Mouse (Mus musculus) c-Kit-positive CD71-positive TER-119-positive erythroid progenitor cells, embryonic 14.5 days (primary cell): ENCODE results near the gene Colgalt1.

ENCODE experiments used
- DNase-seq: peaks from one replicate; pipeline ENCODE4 v3.0.0-alpha.2; 2013; ENCODE audit warnings: low spot score

Colgalt1 gene

GRCm38 (mm10) chr8:71591471-71592373 lies 19.1 kb upstream of the Colgalt1 start, which contains the start of gene Pgls:
Pgls (plus strand) TSS chr8:71592176.
- peak; percentile 89 for DNase-seq

GRCm38 (mm10) chr8:71592374-71593170 lies 18.2 kb upstream of the Colgalt1 start:
- no peak for DNase-seq

GRCm38 (mm10) chr8:71593556-71594323 lies 17.1 kb upstream of the Colgalt1 start:
- no peak for DNase-seq

- DNase-seq = no peak
Observed at GRCm38 (mm10) chr8:71594324-71594722, 16.5 kb upstream of the Colgalt1 start.

- peak; percentile 75 for DNase-seq
Observed at GRCm38 (mm10) chr8:71595862-71596261, 14.9 kb upstream of the Colgalt1 start.

- no peak for DNase-seq
Observed at GRCm38 (mm10) chr8:71596384-71596783, 14.4 kb upstream of the Colgalt1 start.

GRCm38 (mm10) chr8:71596798-71597197 lies 14.0 kb upstream of the Colgalt1 start:
- DNase-seq = no peak

GRCm38 (mm10) chr8:71597451-71597850 lies 13.3 kb upstream of the Colgalt1 start, which contains the start of gene Fam129c:
Fam129c (plus strand) TSS chr8:71597648.
- DNase-seq = no peak

- DNase-seq = no peak
Observed at GRCm38 (mm10) chr8:71598375-71598774, 12.4 kb upstream of the Colgalt1 start.

GRCm38 (mm10) chr8:71598841-71599240 lies 12.0 kb upstream of the Colgalt1 start:
- no peak for DNase-seq

GRCm38 (mm10) chr8:71601939-71602665 lies 8.7 kb upstream of the Colgalt1 start:
- DNase-seq = no peak

- DNase-seq = no peak
Observed at GRCm38 (mm10) chr8:71602666-71603334, 8.0 kb upstream of the Colgalt1 start.

- DNase-seq = no peak
Observed at GRCm38 (mm10) chr8:71604021-71604420, 6.8 kb upstream of the Colgalt1 start.

GRCm38 (mm10) chr8:71612141-71612540 lies 1.3 kb downstream of the Colgalt1 start:
- no peak for DNase-seq

- DNase-seq = no peak
Observed at GRCm38 (mm10) chr8:71613418-71613817, 2.6 kb downstream of the Colgalt1 start.

GRCm38 (mm10) chr8:71619786-71620185 lies 9.0 kb downstream of the Colgalt1 start:
- DNase-seq = no peak

- no peak for DNase-seq
Observed at GRCm38 (mm10) chr8:71625088-71625487, 14.3 kb downstream of the Colgalt1 start.

- no peak for DNase-seq
Observed at GRCm38 (mm10) chr8:71626753-71627152, 16.0 kb downstream of the Colgalt1 start.

- DNase-seq = no peak
Observed at GRCm38 (mm10) chr8:71627265-71628099, 16.7 kb downstream of the Colgalt1 start.
